Mouse (Mus musculus) MEL-GATA-1-ER (cell line): ENCODE results near the gene Fam160a1.

ENCODE experiments used
- DNase-seq: peaks from one replicate; pipeline ENCODE4 v3.0.0-alpha.2; 2012; ENCODE audit warnings: low read depth; ENCODE audit errors: extremely low read depth

Fam160a1 gene

GRCm38 (mm10) chr3:85635126-85635419, 182.0 kb downstream of the Fam160a1 start:
- DNase-seq, result no peak

GRCm38 (mm10) chr3:85634389-85635125, 182.5 kb downstream of the Fam160a1 start:
- DNase-seq, result no peak

- no peak for DNase-seq
These were observed 183.4 kb downstream of the Fam160a1 start for GRCm38 (mm10) chr3:85633733-85634132.

GRCm38 (mm10) chr3:85629895-85630510, 187.1 kb downstream of the Fam160a1 start:
- DNase-seq, result no peak

- DNase-seq, result no peak
These were observed 197.3 kb downstream of the Fam160a1 start for GRCm38 (mm10) chr3:85619751-85620150.

- no peak for DNase-seq
These were observed 197.7 kb downstream of the Fam160a1 start for GRCm38 (mm10) chr3:85619345-85619744.

- DNase-seq, result no peak
These were observed 198.2 kb downstream of the Fam160a1 start for GRCm38 (mm10) chr3:85618885-85619284.

- DNase-seq, result no peak
These were observed 200.7 kb downstream of the Fam160a1 start for GRCm38 (mm10) chr3:85616389-85616788.
